In the genomic region with DNA sequence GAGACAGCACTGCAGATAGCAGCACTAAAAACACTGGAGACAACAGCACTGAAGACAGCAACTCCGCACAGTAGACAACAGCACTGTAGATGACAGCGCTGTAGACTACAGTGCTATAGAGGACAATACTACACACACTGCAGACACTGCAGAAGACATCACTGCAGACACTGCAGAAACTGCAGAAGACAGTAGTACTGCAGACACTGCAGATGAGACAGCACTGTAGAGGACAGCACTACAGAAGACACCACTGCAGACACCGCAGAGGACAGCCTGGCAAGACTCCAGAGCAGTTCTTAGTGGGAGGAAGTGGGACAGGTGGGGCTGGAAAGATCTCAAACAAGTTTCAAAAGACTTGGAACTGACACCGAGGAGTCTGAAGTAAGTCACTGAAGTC, we compare ENCODE assay signal across 9 mouse cellular contexts.
A peak's percentile ranks its signal among the peaks of the same experiment; 100 is the strongest.
DNase-seq lines count a peak whose midpoint lies in the region; ATAC-seq lines count a peak whose summit lies in the region.
"Had no signal": no experiment of that assay in that cellular context is flagged by ENCODE, and none has a peak within 500 bp of the region (broad histone marks: within the 10 kb centered on the region; RNA-seq: fewer than 3 reads in every experiment).

No protein-coding gene starts in this region.

- H3K4me3 ChIP-seq in lung, embryonic 15.5 days = no peak overlapping the region
- H3K4me3 ChIP-seq in heart, embryonic 13.5 days = no peak overlapping the region
- H3K4me3 ChIP-seq: limb, embryonic 15.5 days had no signal

- H3K4me1 ChIP-seq in lung, embryonic 15.5 days = peaks cover 13% of the 10 kb centered on the region
- peaks cover 7% of the 10 kb centered on the region for H3K4me1 ChIP-seq in heart, embryonic 13.5 days

- peak; percentile 7 for DNase-seq in CD4-positive, CD25-positive, alpha-beta regulatory T cell, adult 2 months (ENCODE audit: low read depth, low spot score)
- no peak for DNase-seq in lung, postnatal 25 days (ENCODE audit: low spot score)
- peak; percentile 16 to 18 for DNase-seq in left cerebral cortex, postnatal 36 days (ENCODE audit: low spot score in 2 of 2)
- no peak for DNase-seq in Muller cell, postnatal 12 days (ENCODE audit: inconsistent ontology term)
- DNase-seq in c-Kit-positive CD71-positive TER-119-positive erythroid progenitor cells, embryonic 14.5 days (ENCODE audit: low spot score) = no peak

- 53% methylated on average over 4 of the region's 4 CpGs for WGBS in lung, embryonic 15.5 days
- 70% methylated on average over 4 of the region's 4 CpGs for WGBS in heart, embryonic 13.5 days

- peak overlapping the region; percentile 17; the same call in 1 of the 2 replicates for H3K4me2 ChIP-seq in lung, embryonic 15.5 days
- H3K4me2 ChIP-seq in heart, embryonic 13.5 days = peak overlapping the region; percentile 27; the same call in 1 of the 2 replicates
- H3K4me2 ChIP-seq: limb, embryonic 15.5 days had no signal

- H3K36me3 ChIP-seq in lung, embryonic 15.5 days = no peaks in the 10 kb centered on the region
- no peaks in the 10 kb centered on the region for H3K36me3 ChIP-seq in heart, embryonic 13.5 days
- H3K36me3 ChIP-seq: limb, embryonic 15.5 days had no signal

- H3K9ac ChIP-seq in lung, embryonic 15.5 days = no peak overlapping the region
- H3K9ac ChIP-seq in heart, embryonic 13.5 days = no peak overlapping the region
- H3K9ac ChIP-seq: limb, embryonic 15.5 days had no signal

- intact Hi-C loops in left cerebral cortex, postnatal 36 days (cut with DNase I) = no loop called here

- no peaks in the 10 kb centered on the region for H3K9me3 ChIP-seq in lung, embryonic 15.5 days
- no peaks in the 10 kb centered on the region for H3K9me3 ChIP-seq in heart, embryonic 13.5 days
- H3K9me3 ChIP-seq: limb, embryonic 15.5 days had no signal

- H3K27me3 ChIP-seq in lung, embryonic 15.5 days = no peaks in the 10 kb centered on the region
- peaks cover 6% of the 10 kb centered on the region; the same call in 1 of the 2 replicates for H3K27me3 ChIP-seq in heart, embryonic 13.5 days (replicated peaks)
- H3K27me3 ChIP-seq: limb, embryonic 15.5 days had no signal

- 0 out of 2 replicates have a peak overlapping the region, but pooled peaks have one; percentile 26 for H3K27ac ChIP-seq in lung, embryonic 15.5 days
- H3K27ac ChIP-seq in heart, embryonic 13.5 days (replicated peaks) = peak overlapping the region; percentile 29; the same call in 1 of the 2 replicates

- no peak for ATAC-seq in CD4-positive, CD25-positive, alpha-beta regulatory T cell, adult 4 months
- peak; percentile 74 for ATAC-seq in lung, embryonic 15.5 days (ENCODE audit: borderline replicate concordance, extremely low read depth, low FRiP score, low TSS enrichment)
- ATAC-seq in heart, embryonic 13.5 days (ENCODE audit: extremely low read depth, insufficient number of reproducible peaks, low FRiP score, low TSS enrichment) = no peak

Comparison
In these comparisons a context has a peak if more than half of its experiments do, and no peak if none do; other contexts are left out.
1. DNase-seq: peak in CD4-positive, CD25-positive, alpha-beta regulatory T cell, adult 2 months (single experiment) and left cerebral cortex, postnatal 36 days (2 of 2); none in lung, postnatal 25 days (single experiment), Muller cell, postnatal 12 days (single experiment) and c-Kit-positive CD71-positive TER-119-positive erythroid progenitor cells, embryonic 14.5 days (single experiment).